8 mouse cellular contexts compared by ENCODE assay signal in genomic region chr11:82951865-82952611, GRCm38 (mm10). TPM values are rescaled to one million over a fixed set of nuclear protein-coding genes. Genes with fewer than 3 reads are reported as not detected.
A peak's percentile ranks its signal among the peaks of the same experiment; 100 is the strongest.
DNase-seq lines count a peak whose midpoint lies in the region; ATAC-seq and TF ChIP-seq lines count a peak whose summit lies in the region.

No protein-coding gene starts in this region.

- WGBS in kidney, adult 2 months = 7% methylated on average over 28 of the region's 28 CpGs
- 4% methylated on average over 28 of the region's 28 CpGs for WGBS in lung, embryonic 16.5 days

- TF ChIP-seq POLR2A in kidney, adult 2 months (IDR thresholded peaks at IDR 0.05; ENCODE audit: low read depth, low read length) = no peak

- no peaks in the 10 kb centered on the region for H3K36me3 ChIP-seq in kidney, adult 2 months (ENCODE audit: control insufficient read depth, insufficient read depth, low read length)
- no peaks in the 10 kb centered on the region for H3K36me3 ChIP-seq in lung, embryonic 16.5 days (ENCODE audit: control insufficient read depth, insufficient read depth, low read length)

- no peaks in the 10 kb centered on the region for H3K4me1 ChIP-seq in kidney, adult 2 months (ENCODE audit: control insufficient read depth, insufficient read depth, low read length)
- H3K4me1 ChIP-seq in lung, embryonic 16.5 days (replicated peaks; ENCODE audit: control insufficient read depth, insufficient read depth, low read length) = no peaks in the 10 kb centered on the region

- H3K9ac ChIP-seq in lung, embryonic 16.5 days (ENCODE audit: low read length) = 0 out of 2 replicates have a peak overlapping the region, but pooled peaks have one; percentile 15

- no peaks in the 10 kb centered on the region for H3K27me3 ChIP-seq in kidney, adult 2 months (replicated peaks; ENCODE audit: control insufficient read depth, insufficient read depth, low read length)
- H3K27me3 ChIP-seq in lung, embryonic 16.5 days (ENCODE audit: control insufficient read depth, insufficient read depth, low read depth, low read length) = peaks cover 28% of the 10 kb centered on the region

- ATAC-seq in lung, embryonic 16.5 days (ENCODE audit: low read depth) = peak; percentile 49; the same call in 1 of the 2 replicates

- TF ChIP-seq CTCF in kidney, adult 2 months (conservative IDR thresholded peaks at IDR 0.05; ENCODE audit: insufficient read depth, insufficient read length, low read depth, low read length) = no peak

- peak overlapping the region; percentile 64 for H3K4me3 ChIP-seq in kidney, adult 2 months (ENCODE audit: insufficient read depth, low read depth, low read length)
- peak overlapping the region; percentile 35 for H3K4me3 ChIP-seq in lung, embryonic 16.5 days (ENCODE audit: low read length)

- DNase-seq in CD4-positive, CD25-positive, alpha-beta regulatory T cell, adult 2 months (ENCODE audit: low read depth, low spot score) = peak; percentile 70
- peak; percentile 54 for DNase-seq in adrenal gland, postnatal 25 days
- DNase-seq in heart, adult 8-10 months (ENCODE audit: low spot score) = peak; percentile 74
- peak; percentile 89 for DNase-seq in kidney, adult 2 months
- DNase-seq in spleen, postnatal 10 days (ENCODE audit: low spot score in 2 of 2) = peak; percentile 15 to 46
- no peak for DNase-seq in cerebellum, adult 9-10 months
- DNase-seq in right cerebral cortex, postnatal 14 days = no peak

- H3K9me3 ChIP-seq in lung, embryonic 16.5 days (ENCODE audit: control insufficient read depth, low read length) = no peaks in the 10 kb centered on the region

- peak overlapping the region; percentile 98 for H3K27ac ChIP-seq in kidney, adult 2 months (ENCODE audit: insufficient read depth, low read depth, low read length)
- peak overlapping the region; percentile 26; the same call in 1 of the 2 replicates for H3K27ac ChIP-seq in lung, embryonic 16.5 days (ENCODE audit: low read length)

- H3K4me2 ChIP-seq in lung, embryonic 16.5 days (ENCODE audit: low read depth, low read length) = peak overlapping the region; percentile 45

RNA-seq across cellular contexts. Expression of gene Slfn5, which starts 0.9 kb away (rescaled TPM):
- total RNA-seq in adrenal gland, postnatal 25 days (2021) = 24.7 and 32.5 TPM in 2 replicates
- total RNA-seq in heart, adult 8-10 months (2022) = 10 to 100 TPM; 43.9 to 65.9 (median 55.1) TPM
- 14.1 and 21.4 TPM in 2 replicates for polyA plus RNA-seq in kidney, adult 2 months (2012; rRNA removed)
- polyA plus RNA-seq in lung, embryonic 16.5 days (2015; fragmentation: Nextera tagmentation; extraction: Ambion mirVana) = 4.1 and 4.5 TPM in 2 replicates

RNA-seq across cellular contexts. Expression of gene Slfn9, which starts 39.6 kb away (rescaled TPM):
- 16.6 and 19.7 TPM in 2 replicates for total RNA-seq in adrenal gland, postnatal 25 days (2021)
- total RNA-seq in heart, adult 8-10 months (2022) = under 1 TPM; 0.56 to 0.72 (median 0.62) TPM
- 0.18 and 0.36 TPM in 2 replicates for polyA plus RNA-seq in kidney, adult 2 months (2012; rRNA removed)
- polyA plus RNA-seq in lung, embryonic 16.5 days (2015; fragmentation: Nextera tagmentation; extraction: Ambion mirVana) = 29.3 and 33.9 TPM in 2 replicates

RNA-seq across cellular contexts. Expression of gene Unc45b, which starts 41.7 kb away (rescaled TPM):
- 6.2 and 9.8 TPM in 2 replicates for total RNA-seq in adrenal gland, postnatal 25 days (2021)
- total RNA-seq in heart, adult 8-10 months (2022) = 100 to 1,000 TPM; 170 to 223 (median 177) TPM
- polyA plus RNA-seq in kidney, adult 2 months (2012; rRNA removed) = 5.0 and 7.9 TPM in 2 replicates
- 14.5 and 16.2 TPM in 2 replicates for polyA plus RNA-seq in lung, embryonic 16.5 days (2015; fragmentation: Nextera tagmentation; extraction: Ambion mirVana)

RNA-seq across cellular contexts. Expression of gene Nle1, which starts 43.8 kb away (rescaled TPM):
- 23.5 and 31.4 TPM in 2 replicates for total RNA-seq in adrenal gland, postnatal 25 days (2021)
- total RNA-seq in heart, adult 8-10 months (2022) = 10 to 100 TPM in 2 of 4 experiments, 1 to 10 TPM in 2; 7.0 to 13.0 (median 9.7) TPM
- 16.3 and 16.9 TPM in 2 replicates for polyA plus RNA-seq in kidney, adult 2 months (2012; rRNA removed)
- 23.6 and 30.5 TPM in 2 replicates for polyA plus RNA-seq in lung, embryonic 16.5 days (2015; fragmentation: Nextera tagmentation; extraction: Ambion mirVana)

Comparison
In these comparisons a context has a peak if more than half of its experiments do, and no peak if none do; other contexts are left out.
1. DNase-seq: peak in CD4-positive, CD25-positive, alpha-beta regulatory T cell, adult 2 months (single experiment), adrenal gland, postnatal 25 days (single experiment), heart, adult 8-10 months (single experiment), kidney, adult 2 months (single experiment) and spleen, postnatal 10 days (2 of 2); none in cerebellum, adult 9-10 months (single experiment) and right cerebral cortex, postnatal 14 days (single experiment).
2. RNA of gene Slfn9, which starts 39.6 kb away (total RNA-seq): 16.6 to 19.7 TPM in adrenal gland, postnatal 25 days; 0.56 to 0.72 TPM in heart, adult 8-10 months; every median in the first group is over 10 times any median in the second.
3. RNA of gene Unc45b, which starts 41.7 kb away (total RNA-seq): 170 to 223 TPM in heart, adult 8-10 months; 6.2 to 9.8 TPM in adrenal gland, postnatal 25 days; every median in the first group is over 10 times any median in the second.